ENCODE assay signal across 8 mouse cellular contexts in the genomic region with DNA sequence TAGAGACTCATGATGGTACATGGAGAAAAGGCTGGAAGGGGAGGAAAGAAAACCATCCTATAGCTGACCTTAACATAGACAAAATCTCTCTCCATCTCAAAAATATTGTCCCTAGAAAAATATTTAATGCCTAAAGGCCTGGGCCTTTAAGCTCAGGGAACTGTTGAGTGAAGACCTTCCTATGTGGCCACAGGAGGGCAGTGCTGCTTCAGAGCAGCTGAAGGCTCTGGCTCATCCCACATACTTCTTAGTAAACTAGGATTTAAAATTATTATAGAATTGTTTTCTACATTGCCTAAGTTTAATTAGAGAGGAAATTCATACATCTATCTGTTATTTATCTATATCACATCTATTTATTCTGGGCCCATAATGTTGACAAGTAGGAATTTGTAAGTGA.
A peak's percentile ranks its signal among the peaks of the same experiment; 100 is the strongest.
DNase-seq lines count a peak whose midpoint lies in the region; ATAC-seq and TF ChIP-seq lines count a peak whose summit lies in the region.
"Not testable (repeated sequence)": the region's sequence is repeated elsewhere in the genome, so short reads cannot be mapped to it uniquely, and the experiment has no call there.

No protein-coding gene starts in this region.

- H3K4me3 ChIP-seq in MEL (ENCODE audit: control insufficient read depth in 1 of 2, insufficient read depth in 1 of 2, low read depth in 2 of 2, low read length in 2 of 2); heart, postnatal 0 days (ENCODE audit: low read depth, low read length): not testable (repeated sequence)

- not testable (repeated sequence) for TF ChIP-seq EP300 in MEL (IDR thresholded peaks at IDR 0.05; ENCODE audit: low read depth in 1 of 2, low read length in 2 of 2); heart, postnatal 0 days (IDR thresholded peaks at IDR 0.05; ENCODE audit: low read depth)

- H3K4me1 ChIP-seq in MEL (ENCODE audit: control insufficient read depth in 1 of 2, insufficient read depth in 2 of 2, low read length in 2 of 2); heart, postnatal 0 days (ENCODE audit: control insufficient read depth, insufficient read depth): not testable (repeated sequence)

- not testable (repeated sequence) for H3K9ac ChIP-seq in MEL (ENCODE audit: control insufficient read depth, low read depth, low read length, poor library complexity, severe bottlenecking); heart, postnatal 0 days (replicated peaks; ENCODE audit: low read depth, low read length)

- not testable (repeated sequence) for TF ChIP-seq RAD21 in MEL (IDR thresholded peaks at IDR 0.05; ENCODE audit: low read depth, low read length)

- not testable (repeated sequence) for H3K79me2 ChIP-seq in MEL (ENCODE audit: control insufficient read depth, insufficient read depth, low read length, poor library complexity)

- H3K9me3 ChIP-seq in MEL (replicated peaks; ENCODE audit: insufficient read depth, low read length); heart, postnatal 0 days (replicated peaks; ENCODE audit: control insufficient read depth, low read length): not testable (repeated sequence)

- not testable (repeated sequence) for ATAC-seq in heart, postnatal 0 days (ENCODE audit: insufficient read depth, low read depth)

- not testable (repeated sequence) for H3K4me2 ChIP-seq in heart, postnatal 0 days (ENCODE audit: low read depth, low read length)

- not testable (repeated sequence) for TF ChIP-seq POLR2A in MEL (IDR thresholded peaks at IDR 0.05; ENCODE audit: control insufficient read depth in 1 of 2, insufficient read depth in 1 of 2, low read depth in 1 of 2, low read length in 2 of 2, poor library complexity in 1 of 2)

- not testable (repeated sequence) for H3K36me3 ChIP-seq in MEL (ENCODE audit: control insufficient read depth in 1 of 2, insufficient read depth in 2 of 2, low read length in 2 of 2); heart, postnatal 0 days (replicated peaks; ENCODE audit: control insufficient read depth, insufficient read depth, low read length)

- peak; percentile 12 for DNase-seq in CD4-positive helper T cell, adult 2 months (ENCODE audit: low read depth, low spot score)
- DNase-seq in MEL (ENCODE audit: low read depth, low spot score) = peak; percentile 29
- peak; percentile 10 for DNase-seq in adrenal gland, postnatal 14 days
- not testable (repeated sequence) for DNase-seq in heart, postnatal 0 days (ENCODE audit: low spot score)
- DNase-seq in layer of hippocampus, adult 11-12 months (ENCODE audit: low spot score) = peak; percentile 3
- DNase-seq in lung, postnatal 10 days = peak; percentile 3
- peak; percentile 24 to 29 for DNase-seq in right cerebral cortex, postnatal 10 days (ENCODE audit: low spot score in 2 of 2)
- DNase-seq in thymus, postnatal 36 days = peak; percentile 59 to 64

- peak; percentile 3 to 29 (median 27); a peak in 4 of 6 replicates for TF ChIP-seq CTCF in MEL (IDR thresholded peaks at IDR 0.05 in 2 of 3, conservative IDR thresholded peaks at IDR 0.05 in 1 of 3; ENCODE audit: control insufficient read depth in 1 of 3, insufficient read depth in 1 of 3, low read depth in 2 of 3, low read length in 3 of 3, poor library complexity in 1 of 3, severe bottlenecking in 1 of 3)
- 0 out of 2 replicates have a peak, but pooled peaks have one; percentile 2 for TF ChIP-seq CTCF in heart, postnatal 0 days (IDR thresholded peaks at IDR 0.05; ENCODE audit: low read depth)

- not testable (repeated sequence) for H3K27me3 ChIP-seq in MEL (ENCODE audit: control insufficient read depth in 1 of 2, insufficient read depth in 2 of 2, low read length in 2 of 2); heart, postnatal 0 days (ENCODE audit: control insufficient read depth, insufficient read depth, low read length)

- H3K27ac ChIP-seq in MEL (ENCODE audit: control insufficient read depth, low read depth, low read length); heart, postnatal 0 days (ENCODE audit: low read depth): not testable (repeated sequence)

TF ChIP-seq in MEL, 35 proteins besides CTCF, POLR2A, EP300 and RAD21:
- TF ChIP-seq SMC3 (IDR thresholded peaks at IDR 0.05; ENCODE audit: low read depth, low read length) = peak; percentile 15; the same call in 1 of the 2 replicates
